Mouse (Mus musculus): Measurements from ENCODE around the gene Traf3ip2. TPM values are rescaled to one million over a fixed set of nuclear protein-coding genes. Genes with fewer than 3 reads are reported as not detected.
A peak's percentile ranks its signal among the peaks of the same experiment; 100 is the strongest.

Gene Traf3ip2
- total RNA-seq (2021), result 1 to 10 TPM; 4.2 to 7.9 TPM
- long read RNA-seq, experiment 1, partial matches to known transcripts, result 0 of 2 reads
- long read RNA-seq, experiment 1, other reads (novel, unspliced or antisense), result 0 of 2 reads
- long read RNA-seq, experiment 2, partial matches to known transcripts, result 0 of 3 reads
- long read RNA-seq, experiment 2, other reads (novel, unspliced or antisense), result 0 of 3 reads

GRCm38 (mm10) chr10:39612633-39612988 is at the start of gene Traf3ip2:
TSS of gene Traf3ip2 (plus strand) at chr10:39612934.
- no peak for DNase-seq

GRCm38 (mm10) chr10:39563552-39564223 is 49.0 kb upstream of the Traf3ip2 start:
- no peak for DNase-seq
- intact Hi-C loops (cut with DNase I; ENCODE audit: low total_unique reads), result loop anchor here (5.0 kb wide), 1 partner anchor 39 kb away; no protein-coding TSS in a partner anchor

More at GRCm38 (mm10) chr10:39612633-39612988, at the start of gene Traf3ip2:
- intact Hi-C loops (cut with DNase I; ENCODE audit: low total_unique reads), result no loop called here

- DNase-seq, result no peak
- intact Hi-C loops (cut with DNase I; ENCODE audit: low total_unique reads), result no loop called here
Observed at GRCm38 (mm10) chr10:39566901-39567300, 45.8 kb upstream of the Traf3ip2 start.

GRCm38 (mm10) chr10:39568991-39569390 is 43.7 kb upstream of the Traf3ip2 start:
- intact Hi-C loops (cut with DNase I; ENCODE audit: low total_unique reads), result no loop called here
- DNase-seq, result no peak

- intact Hi-C loops (cut with DNase I; ENCODE audit: low total_unique reads), result no loop called here
- DNase-seq, result no peak
Observed at GRCm38 (mm10) chr10:39571011-39571410, 41.7 kb upstream of the Traf3ip2 start.

- intact Hi-C loops (cut with DNase I; ENCODE audit: low total_unique reads), result no loop called here
- no peak for DNase-seq
Observed at GRCm38 (mm10) chr10:39572050-39572671, 40.6 kb upstream of the Traf3ip2 start.

- peak; percentile 26 for DNase-seq
- intact Hi-C loops (cut with DNase I; ENCODE audit: low total_unique reads), result no loop called here
Observed at GRCm38 (mm10) chr10:39572672-39573051, 40.1 kb upstream of the Traf3ip2 start.

- intact Hi-C loops (cut with DNase I; ENCODE audit: low total_unique reads), result no loop called here
- no peak for DNase-seq
Observed at GRCm38 (mm10) chr10:39576466-39576865, 36.3 kb upstream of the Traf3ip2 start.

GRCm38 (mm10) chr10:39580477-39580876 is 32.3 kb upstream of the Traf3ip2 start:
- intact Hi-C loops (cut with DNase I; ENCODE audit: low total_unique reads), result no loop called here
- no peak for DNase-seq

GRCm38 (mm10) chr10:39582385-39582784 is 30.3 kb upstream of the Traf3ip2 start:
- intact Hi-C loops (cut with DNase I; ENCODE audit: low total_unique reads), result no loop called here
- DNase-seq, result no peak

- intact Hi-C loops (cut with DNase I; ENCODE audit: low total_unique reads), result no loop called here
- no peak for DNase-seq
Observed at GRCm38 (mm10) chr10:39583718-39584117, 29.0 kb upstream of the Traf3ip2 start.

- DNase-seq, result peak; percentile 28
- intact Hi-C loops (cut with DNase I; ENCODE audit: low total_unique reads), result no loop called here
Observed at GRCm38 (mm10) chr10:39587290-39587925, 25.3 kb upstream of the Traf3ip2 start.

GRCm38 (mm10) chr10:39587973-39588746 is 24.6 kb upstream of the Traf3ip2 start:
- DNase-seq, result no peak
- intact Hi-C loops (cut with DNase I; ENCODE audit: low total_unique reads), result no loop called here

- intact Hi-C loops (cut with DNase I; ENCODE audit: low total_unique reads), result no loop called here
- no peak for DNase-seq
Observed at GRCm38 (mm10) chr10:39589765-39590546, 22.8 kb upstream of the Traf3ip2 start.

GRCm38 (mm10) chr10:39590629-39591028 is 22.1 kb upstream of the Traf3ip2 start:
- DNase-seq, result no peak
- intact Hi-C loops (cut with DNase I; ENCODE audit: low total_unique reads), result no loop called here

GRCm38 (mm10) chr10:39592501-39592900 is 20.2 kb upstream of the Traf3ip2 start:
- no peak for DNase-seq
- intact Hi-C loops (cut with DNase I; ENCODE audit: low total_unique reads), result no loop called here

- intact Hi-C loops (cut with DNase I; ENCODE audit: low total_unique reads), result no loop called here
- no peak for DNase-seq
Observed at GRCm38 (mm10) chr10:39594716-39595115, 18.0 kb upstream of the Traf3ip2 start.

- no peak for DNase-seq
- intact Hi-C loops (cut with DNase I; ENCODE audit: low total_unique reads), result no loop called here
Observed at GRCm38 (mm10) chr10:39595862-39596261, 16.9 kb upstream of the Traf3ip2 start.

All from gastrocnemius, postnatal 14 days (tissue).